Mouse (Mus musculus) lung, postnatal 0 days (tissue): Measurements from ENCODE around the gene Dvl2. TPM values are rescaled to one million over a fixed set of nuclear protein-coding genes. Genes with fewer than 3 reads are reported as not detected.

Experiments
- ATAC-seq: fragments of 200-750 bp; cut with Nextera tagmentation; 2 replicates; pipeline ENCODE4 v1.8.0; 2017; ENCODE audit warnings: moderate library complexity
- DNase-seq: peaks from one replicate; pipeline ENCODE4 v3.0.0-alpha.2; 2016; ENCODE audit warnings: low spot score
- H3K27ac ChIP-seq: fragments of 300-500 bp; sonication (generic); 2 replicates; pipeline ENCODE4 v1.5.1; 2014; ENCODE audit warnings: antibody characterized with exemption, mild to moderate bottlenecking, low read length, mixed read lengths
- H3K27me3 ChIP-seq: fragments of 300-500 bp; sonication (generic); replicated peaks from 2 replicates; pipeline ENCODE4 v1.6.1; 2014; ENCODE audit warnings: low read length, mixed read lengths; ENCODE audit not compliant: insufficient read depth
- H3K36me3 ChIP-seq: fragments of 300-500 bp; sonication (generic); 2 replicates; pipeline ENCODE4 v1.6.1; 2014; ENCODE audit warnings: low read length, mixed read lengths; ENCODE audit not compliant: insufficient read depth
- H3K4me1 ChIP-seq: fragments of 300-500 bp; sonication (generic); 2 replicates; pipeline ENCODE4 v1.6.1; 2014; ENCODE audit warnings: antibody characterized with exemption, low read depth, low read length, mixed read lengths; ENCODE audit not compliant: insufficient read depth
- H3K4me2 ChIP-seq: fragments of 300-500 bp; sonication (generic); replicated peaks from 2 replicates; pipeline ENCODE4 v1.6.1; 2014; ENCODE audit warnings: low read depth, mild to moderate bottlenecking, low read length, moderate library complexity, mixed read lengths
- H3K4me3 ChIP-seq: fragments of 300-500 bp; sonication (generic); 2 replicates; pipeline ENCODE4 v1.5.1; 2014; ENCODE audit warnings: low read depth, low read length
- H3K9ac ChIP-seq: fragments of 300-500 bp; sonication (generic); replicated peaks from 2 replicates; pipeline ENCODE4 v1.6.1; 2014; ENCODE audit warnings: low read depth, mild to moderate bottlenecking
- H3K9me3 ChIP-seq: fragments of 300-500 bp; sonication (generic); 2 replicates; pipeline ENCODE4 v1.6.1; 2016; ENCODE audit warnings: low read length, mixed read lengths
- CTCF ChIP-seq: IDR thresholded peaks from 2 replicates; pipeline ENCODE4 v1.5.1; 2016; ENCODE audit warnings: antibody characterized with exemption, mild to moderate bottlenecking
- EP300 ChIP-seq: IDR thresholded peaks from 2 replicates; pipeline ENCODE4 v1.6.1; 2016; ENCODE audit warnings: antibody characterized with exemption, mild to moderate bottlenecking, control low read depth
- WGBS: fragments of 180-500 bp; shearing (Covaris S2); extraction: QIAGEN DNeasy Blood & Tissue Kit; methylation state at CpG from one replicate; pipeline ENCODE4 v1.1.7; 2014; 5-methylcytosine and 5-hydroxymethylcytosine counted together
- microRNA counts: library from miRNA; unstranded; fragments of <30 nt; microRNA quantifications from one replicate; lab custom pipeline; 2015
- microRNA-seq: library from miRNA; unstranded; fragments of <30 nt; microRNA quantifications from one replicate; pipeline ENCODE4, GENCODE M21; 2016
- polyA plus RNA-seq: library from polyadenylated mRNA; unstranded; fragments of >200 nt; fragmentation: Nextera tagmentation; extraction: Ambion mirVana; gene quantifications from 2 replicates; pipeline ENCODE4 v1.2.1, GENCODE M21; 2015

Gene Dvl2
- polyA plus RNA-seq, 1 experiment from 2014 or later, result 14.6 TPM

DNA sequence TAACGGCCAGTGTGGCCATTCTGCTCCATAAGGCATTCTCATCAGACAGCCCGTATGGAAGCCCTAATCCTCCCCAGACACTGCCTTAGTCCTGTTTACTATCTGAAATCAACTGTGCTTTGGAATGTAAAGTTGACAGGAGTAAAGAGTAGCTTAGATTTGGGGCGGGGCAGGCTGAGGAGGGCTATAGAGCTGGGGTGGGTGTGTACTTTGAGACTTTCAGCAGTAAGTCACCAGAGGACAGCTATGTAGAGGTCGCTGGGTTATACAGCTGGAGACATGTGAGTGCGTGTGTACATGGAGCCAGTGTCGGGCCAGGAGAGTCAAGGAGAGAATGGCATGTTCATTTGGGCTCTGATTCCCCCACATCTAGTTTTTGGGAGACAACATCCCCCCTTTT is 59.5 kb downstream of the Dvl2 start:
- Histone ChIP-seq H3K4me2 (no peak overlapping the region), H3K4me1 (no peaks in the 10 kb centered on the region), H3K27me3 (no peaks in the 10 kb centered on the region), H3K27ac (no peak overlapping the region), H3K4me3 (no peak overlapping the region), H3K36me3 (no peaks in the 10 kb centered on the region), H3K9ac (no peak overlapping the region), H3K9me3 (no peaks in the 10 kb centered on the region)
- DNase-seq (no peak), ATAC-seq (no peak)
- 39% methylated on average over 6 of the region's 6 CpGs for WGBS
- TF ChIP-seq CTCF (no peak), EP300 (no peak)

MicroRNAs encoded within 50 kb of the gene (microRNA counts, 519-probe panel; counts per million panel counts)
- microRNA mmu-miR-324-3p (lab: Ali Mortazavi, UCI), result not detected
- microRNA mmu-miR-324-5p (lab: Ali Mortazavi, UCI), result 4,029 counts per million, percentile 36 among the panel's probes with 10 or more counts

Small RNAs within 50 kb of the gene (microRNA-seq; reads per million reads assigned to microRNA genes)
- gene Gm44349, result not detected
- gene Mir324, result 1,853 reads per million, percentile 81 among the genes with 10 or more reads in this experiment

Other genes with a start within 250 kb of the Dvl2 start
- 14.0 and 15.3 TPM in 2 replicates for gene Polr2a, start 242.0 kb upstream of the Dvl2 start, polyA plus RNA-seq
- gene Slc35g3, start 238.6 kb upstream of the Dvl2 start, polyA plus RNA-seq, result 1.0 TPM in 2 replicates
- 6.6 and 7.6 TPM in 2 replicates for gene Zbtb4, start 234.7 kb upstream of the Dvl2 start, polyA plus RNA-seq
- 15.6 and 16.2 TPM in 2 replicates for gene Chrnb1, start 204.7 kb upstream of the Dvl2 start, polyA plus RNA-seq
- gene Fgf11, start 198.7 kb upstream of the Dvl2 start, polyA plus RNA-seq, result 0.57 and 0.95 TPM in 2 replicates
- gene Tmem102, start 195.0 kb upstream of the Dvl2 start, polyA plus RNA-seq, result 14.3 and 14.9 TPM in 2 replicates
- gene Gm39566, start 185.3 kb upstream of the Dvl2 start, polyA plus RNA-seq, result not detected in 2 replicates
- not detected in 2 replicates for gene Spem2, start 182.1 kb upstream of the Dvl2 start, polyA plus RNA-seq
- gene Spem1, start 178.4 kb upstream of the Dvl2 start, polyA plus RNA-seq, result not detected in 2 replicates
- gene Nlgn2, start 162.8 kb upstream of the Dvl2 start, polyA plus RNA-seq, result 2.9 and 3.9 TPM in 2 replicates
- gene Tmem256, start 162.1 kb upstream of the Dvl2 start, polyA plus RNA-seq, result 365 and 395 TPM in 2 replicates
- 107 and 114 TPM in 2 replicates for gene Plscr3, start 154.2 kb upstream of the Dvl2 start, polyA plus RNA-seq
- gene Tnk1, start 141.9 kb upstream of the Dvl2 start, polyA plus RNA-seq, result 6.1 and 7.6 TPM in 2 replicates
- gene Tmem95, start 122.6 kb upstream of the Dvl2 start, polyA plus RNA-seq, result not detected in 2 replicates
- 10.1 and 11.4 TPM in 2 replicates for gene Kctd11, start 119.2 kb upstream of the Dvl2 start, polyA plus RNA-seq
- gene Acap1, start 105.1 kb upstream of the Dvl2 start, polyA plus RNA-seq, result 1.5 and 1.7 TPM in 2 replicates
- 6.4 and 7.0 TPM in 2 replicates for gene 2810408A11Rik, start 99.6 kb upstream of the Dvl2 start, polyA plus RNA-seq
- gene Neurl4, start 99.5 kb upstream of the Dvl2 start, polyA plus RNA-seq, result 3.8 and 3.9 TPM in 2 replicates
- 53.0 and 59.1 TPM in 2 replicates for gene Gps2, start 86.7 kb upstream of the Dvl2 start, polyA plus RNA-seq
- 758 and 815 TPM in 2 replicates for gene Eif5a, start 78.6 kb upstream of the Dvl2 start, polyA plus RNA-seq
- gene Ybx2, start 64.8 kb upstream of the Dvl2 start, polyA plus RNA-seq, result 1.00 and 1.1 TPM in 2 replicates
- gene Slc2a4, start 52.4 kb upstream of the Dvl2 start, polyA plus RNA-seq, result 3.7 and 4.3 TPM in 2 replicates
- 212 and 230 TPM in 2 replicates for gene Cldn7, start 35.8 kb upstream of the Dvl2 start, polyA plus RNA-seq
- gene Ctdnep1, start 19.4 kb upstream of the Dvl2 start, polyA plus RNA-seq, result 23.7 and 24.7 TPM in 2 replicates
- gene Elp5, start 18.1 kb upstream of the Dvl2 start, polyA plus RNA-seq, result 65.9 and 72.1 TPM in 2 replicates
- 624 and 645 TPM in 2 replicates for gene Gabarap, start 9.5 kb upstream of the Dvl2 start, polyA plus RNA-seq
- gene Phf23, start 4.8 kb upstream of the Dvl2 start, polyA plus RNA-seq, result 57.5 and 61.3 TPM in 2 replicates
- 92.0 and 95.2 TPM in 2 replicates for gene Acadvl, start 14.8 kb downstream of the Dvl2 start, polyA plus RNA-seq
- gene Dlg4, start 16.3 kb downstream of the Dvl2 start, polyA plus RNA-seq, result 2.0 and 2.1 TPM in 2 replicates
- 0.81 TPM in 2 replicates for gene Asgr1, start 53.5 kb downstream of the Dvl2 start, polyA plus RNA-seq
- not detected in 2 replicates for gene Asgr2, start 92.0 kb downstream of the Dvl2 start, polyA plus RNA-seq
- gene Mgl2, start 129.7 kb downstream of the Dvl2 start, polyA plus RNA-seq, result 0.90 and 1.2 TPM in 2 replicates
- 0.54 and 0.70 TPM in 2 replicates for gene Clec10a, start 155.6 kb downstream of the Dvl2 start, polyA plus RNA-seq
- gene Slc16a11, start 212.2 kb downstream of the Dvl2 start, polyA plus RNA-seq, result 7.9 TPM in 2 replicates
- 4.5 and 6.0 TPM in 2 replicates for gene Slc16a13, start 220.5 kb downstream of the Dvl2 start, polyA plus RNA-seq
- 19.2 and 31.6 TPM in 2 replicates for gene Bcl6b, start 229.2 kb downstream of the Dvl2 start, polyA plus RNA-seq
- gene 0610010K14Rik, start 237.3 kb downstream of the Dvl2 start, polyA plus RNA-seq, result 115 and 118 TPM in 2 replicates
- 11.0 and 15.3 TPM in 2 replicates for gene Gm21988, start 239.2 kb downstream of the Dvl2 start, polyA plus RNA-seq
- gene Rnasek, start 239.2 kb downstream of the Dvl2 start, polyA plus RNA-seq, result 462 and 484 TPM in 2 replicates